Mouse (Mus musculus) T-helper 1 cell (primary cell): ENCODE data around the gene Mafb.

Experiments used
- in situ Hi-C: fragments of 300-600 bp; cut with MboI, MseI; formaldehyde crosslinking; loops from one replicate; pipeline ENCODE4 v1.15.1; 2025; ENCODE audit warnings: high pct_unique_total_duplicates

Mafb gene

GRCm38 (mm10) chr2:160366980-160367338 is at the start of gene Mafb:
TSS of gene Mafb (minus strand) at chr2:160367065.
- in situ Hi-C loops, result loop anchor here (25.0 kb wide), 1 partner anchor 1305 kb away; no protein-coding TSS in a partner anchor

DNA sequence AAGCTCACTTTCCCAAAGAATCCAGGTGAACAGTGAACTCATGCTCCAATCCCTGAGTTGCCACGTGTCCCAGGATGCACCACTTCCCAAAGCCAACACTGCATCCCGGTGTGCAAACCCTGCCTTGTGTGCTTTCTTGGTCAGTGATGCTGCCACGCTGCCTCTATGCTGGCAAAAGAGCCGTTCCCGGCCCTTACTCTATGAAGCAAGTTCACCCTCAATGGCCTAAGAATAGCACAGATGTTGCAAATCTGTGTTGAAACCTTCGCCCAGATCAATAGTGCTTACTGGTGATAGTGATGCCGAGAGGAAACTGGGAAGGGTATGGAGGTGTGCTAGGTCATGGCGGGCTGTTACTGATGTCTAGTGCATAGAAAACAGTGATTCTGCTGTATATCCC is 48.3 kb upstream of the Mafb start:
- in situ Hi-C loops, result no loop called here

- in situ Hi-C loops, result no loop called here
Observed at GRCm38 (mm10) chr2:160414736-160415135, 47.9 kb upstream of the Mafb start.

- in situ Hi-C loops, result no loop called here
Observed at GRCm38 (mm10) chr2:160413982-160414381, 47.1 kb upstream of the Mafb start.

- in situ Hi-C loops, result no loop called here
Observed at GRCm38 (mm10) chr2:160413055-160413454, 46.2 kb upstream of the Mafb start.

GRCm38 (mm10) chr2:160411431-160411830 is 44.6 kb upstream of the Mafb start:
- in situ Hi-C loops, result no loop called here

DNA sequence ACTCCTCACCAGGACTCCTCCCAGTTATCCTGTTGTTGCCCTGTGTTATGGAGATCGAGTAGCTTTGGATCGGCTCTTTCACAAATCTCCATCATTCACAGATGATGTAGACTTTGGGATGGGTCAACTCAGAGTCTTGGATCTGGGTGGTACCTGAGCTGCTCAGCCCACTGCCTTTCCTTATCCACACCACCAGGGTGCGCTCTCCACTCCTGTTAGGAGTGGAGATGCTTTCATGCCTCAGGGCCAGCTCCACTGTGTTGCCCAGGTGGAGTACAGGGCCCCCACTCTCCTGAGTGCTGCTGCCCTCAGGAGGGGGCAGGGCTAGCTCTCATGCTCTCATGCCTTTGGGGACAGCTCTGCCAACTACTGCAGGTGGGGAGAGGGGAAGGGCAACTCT is 40.9 kb upstream of the Mafb start:
- in situ Hi-C loops, result loop anchor here (10.0 kb wide), 1 partner anchor 167 kb away; no protein-coding TSS in a partner anchor

DNA sequence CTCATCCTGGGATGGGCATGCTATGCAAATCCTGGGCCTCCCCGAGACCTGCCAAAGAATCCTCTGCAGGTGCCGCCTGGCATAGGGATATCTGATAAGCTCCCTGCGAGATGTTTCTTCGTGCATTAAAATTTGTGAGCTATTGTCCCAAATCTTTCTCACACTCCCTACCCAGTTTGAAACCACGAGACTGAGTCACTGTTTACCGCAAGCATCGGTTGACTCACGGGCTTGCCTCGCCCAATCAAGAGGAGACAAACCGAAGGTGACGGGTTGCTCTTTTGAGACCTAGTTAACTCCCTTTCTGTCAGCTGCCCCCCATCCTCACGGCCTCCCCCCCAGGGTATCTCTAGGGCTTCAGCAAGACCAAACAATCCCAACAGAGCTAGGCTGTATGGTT is 30.9 kb upstream of the Mafb start:
- in situ Hi-C loops, result no loop called here

- in situ Hi-C loops, result no loop called here
Observed at GRCm38 (mm10) chr2:160394735-160395134, 27.9 kb upstream of the Mafb start.

DNA sequence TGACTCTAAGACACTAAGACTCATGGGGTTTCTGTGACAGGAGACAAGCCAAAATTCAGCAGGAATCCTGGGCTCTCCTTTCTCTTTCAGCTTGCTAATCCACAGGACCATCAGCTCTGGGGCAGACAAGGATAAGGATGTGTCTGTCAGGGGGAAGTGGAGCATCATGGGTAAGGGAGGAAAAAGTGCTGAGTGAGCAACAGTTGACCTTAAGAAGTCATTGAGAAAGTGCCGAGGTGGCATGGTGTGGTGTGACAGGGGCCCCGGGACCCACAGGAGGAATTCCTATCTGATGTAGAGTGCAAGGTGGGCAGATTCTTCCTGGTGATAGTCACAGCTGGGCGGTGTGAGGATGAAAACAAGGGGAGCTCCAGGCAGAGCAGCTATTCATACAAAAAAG is 25.8 kb upstream of the Mafb start:
- in situ Hi-C loops, result no loop called here

GRCm38 (mm10) chr2:160388596-160388995 is 21.7 kb upstream of the Mafb start:
- in situ Hi-C loops, result no loop called here

GRCm38 (mm10) chr2:160383418-160383817 is 16.6 kb upstream of the Mafb start:
- in situ Hi-C loops, result no loop called here

- in situ Hi-C loops, result loop anchor here (5.0 kb wide), 1 partner anchor 199 kb away; no protein-coding TSS in a partner anchor
Observed at GRCm38 (mm10) chr2:160378271-160378670, 11.4 kb upstream of the Mafb start.

DNA sequence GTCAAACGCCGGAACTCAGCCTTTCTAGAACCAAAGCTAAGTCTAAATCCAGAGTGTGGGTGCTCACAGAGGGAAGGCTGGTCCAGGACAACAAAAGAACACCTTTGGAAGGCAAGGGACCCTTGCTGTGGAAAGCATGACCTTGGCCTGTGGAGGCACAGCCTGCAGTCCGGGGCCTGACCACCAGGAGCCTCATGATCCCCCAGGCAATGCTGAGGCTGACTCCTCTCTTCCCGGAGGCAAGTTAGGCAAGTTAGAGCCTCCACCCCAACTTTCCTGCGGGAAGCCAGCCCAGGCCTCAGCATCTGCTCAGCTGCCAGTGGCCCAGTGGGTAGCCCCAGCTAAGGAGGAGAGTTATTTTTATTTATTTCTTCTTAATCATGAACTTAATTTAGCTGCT is 9.4 kb upstream of the Mafb start:
- in situ Hi-C loops, result loop anchor here (5.0 kb wide), 1 partner anchor 201 kb away; no protein-coding TSS in a partner anchor

GRCm38 (mm10) chr2:160369653-160370420 is 3.0 kb upstream of the Mafb start:
- in situ Hi-C loops, result loop anchor here (25.0 kb wide), 1 partner anchor 1308 kb away; no protein-coding TSS in a partner anchor

DNA sequence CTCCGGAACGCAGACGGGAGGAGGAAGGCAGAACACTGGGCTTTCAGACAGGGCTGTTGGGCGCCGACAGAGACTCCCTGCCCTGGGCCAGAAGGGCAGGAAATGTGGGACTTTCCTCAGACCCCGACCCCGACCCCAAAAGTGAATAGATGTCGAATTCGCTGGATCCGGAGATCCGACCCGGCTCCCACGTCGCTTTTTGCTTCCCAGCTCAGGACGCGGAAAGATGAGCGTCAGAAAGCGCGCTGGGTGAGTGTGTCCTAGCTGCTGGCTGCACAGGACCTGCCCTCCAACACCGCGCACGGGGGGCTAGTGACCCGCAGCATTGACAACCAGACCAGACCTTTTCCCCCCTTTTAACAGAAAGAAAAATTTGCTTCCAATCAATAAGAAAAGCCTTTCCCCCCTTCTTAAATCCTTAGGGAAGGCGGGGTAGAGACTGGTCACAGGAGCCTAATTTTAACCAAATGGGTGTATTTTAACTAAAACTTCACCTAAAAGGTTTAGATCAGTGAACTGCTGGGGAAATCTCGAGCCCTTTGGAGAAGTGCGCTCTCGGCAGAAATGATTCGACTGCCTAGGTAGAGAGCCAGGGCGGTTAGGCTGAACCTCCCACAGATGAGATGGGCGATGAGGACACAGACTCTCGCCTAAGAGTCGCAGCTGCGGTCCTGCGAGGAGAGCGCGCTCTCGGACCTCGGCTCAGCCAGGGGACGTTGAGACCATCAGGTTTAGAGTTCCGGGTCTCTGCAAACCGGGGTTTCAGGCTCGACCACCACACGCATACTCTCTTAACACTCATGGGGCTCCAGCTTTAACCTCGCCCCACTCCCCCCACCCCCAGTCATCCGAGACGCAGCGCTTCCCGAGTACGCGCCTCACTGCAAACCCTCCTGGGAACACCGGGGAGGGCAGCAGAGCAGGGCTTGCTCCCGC is 1.8 kb upstream of the Mafb start:
- in situ Hi-C loops, result loop anchor here (25.0 kb wide), 1 partner anchor 1306 kb away; no protein-coding TSS in a partner anchor

DNA sequence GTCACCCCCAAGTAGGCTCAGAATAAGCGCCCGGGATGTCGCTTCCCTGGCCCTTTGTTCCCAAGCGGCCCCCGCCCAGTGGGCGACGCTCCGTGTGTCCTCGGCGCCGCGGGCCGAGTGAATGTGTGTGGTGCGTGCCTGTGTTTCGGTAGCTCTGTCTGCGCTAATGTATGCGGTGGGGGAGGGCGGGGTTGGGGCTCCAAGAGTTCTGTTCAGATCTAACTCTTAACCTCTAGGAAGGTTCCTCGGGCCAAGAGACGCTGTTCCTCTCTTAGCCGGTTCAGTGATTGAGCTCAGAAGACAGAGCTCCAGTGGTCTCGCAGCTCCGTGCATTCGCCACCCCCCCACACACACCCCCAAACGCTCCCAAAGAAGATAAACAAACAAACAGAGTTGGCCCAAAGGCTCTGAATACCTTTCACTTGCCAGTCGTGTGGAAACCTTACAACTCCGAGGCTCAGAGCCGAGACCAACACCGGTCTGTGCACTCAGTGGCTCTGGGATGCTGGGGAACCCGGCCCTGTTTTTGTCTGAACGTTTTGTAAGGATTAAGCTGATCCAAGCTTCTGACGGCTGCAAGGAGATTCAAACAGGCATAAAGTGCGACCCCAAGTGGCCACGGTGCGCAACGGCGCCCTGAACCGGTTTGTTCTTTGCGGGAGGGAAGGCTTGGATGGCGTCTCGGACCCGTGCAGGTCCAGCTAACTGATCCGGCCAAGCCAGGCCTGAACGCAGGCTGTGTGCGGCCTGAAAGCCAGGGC is 763 bp upstream of the Mafb start:
- in situ Hi-C loops, result loop anchor here (25.0 kb wide), 1 partner anchor 1305 kb away; no protein-coding TSS in a partner anchor

DNA sequence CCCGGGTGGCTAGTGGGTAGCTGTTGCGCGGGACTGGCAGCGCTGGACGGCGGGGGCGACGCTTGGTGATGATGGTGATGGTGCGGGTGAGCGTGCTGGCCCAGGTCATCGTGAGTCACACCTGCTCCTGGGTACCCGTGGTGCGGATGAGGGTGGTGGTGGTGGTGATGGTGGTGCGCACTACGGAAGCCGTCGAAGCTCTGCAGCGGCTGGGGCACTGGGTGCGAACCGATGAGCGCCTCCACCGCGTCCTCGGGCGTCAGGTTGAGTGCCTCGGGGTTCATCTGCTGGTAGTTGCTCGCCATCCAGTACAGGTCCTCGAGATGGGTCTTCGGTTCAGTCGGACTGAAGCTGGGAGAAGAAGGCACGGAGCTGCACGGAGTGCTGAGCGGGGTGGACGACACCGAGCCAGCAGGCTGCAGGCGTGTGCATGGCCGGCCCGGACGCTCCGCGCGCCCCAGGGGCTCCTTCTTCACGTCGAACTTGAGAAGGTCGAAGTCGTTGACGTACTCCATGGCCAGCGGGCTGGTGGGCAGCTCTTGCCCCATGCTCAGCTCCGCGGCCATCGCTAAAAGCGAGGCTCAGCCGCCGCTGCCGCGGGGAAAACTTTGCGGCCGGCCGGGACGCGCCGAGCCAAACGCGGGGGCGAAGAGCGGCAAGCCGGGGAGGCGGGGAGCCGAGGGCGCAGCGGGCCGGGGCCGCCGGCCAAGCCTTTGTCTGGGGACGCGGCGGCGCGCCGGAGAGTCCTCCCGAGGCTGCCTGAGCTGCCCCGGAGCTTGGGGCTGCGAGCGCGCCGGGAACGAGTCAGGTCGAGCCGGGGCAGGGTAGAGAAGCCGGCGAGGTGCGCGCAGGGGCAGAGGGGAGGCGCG is 520 bp downstream of the Mafb start:
- in situ Hi-C loops, result loop anchor here (25.0 kb wide), 1 partner anchor 1304 kb away; no protein-coding TSS in a partner anchor

GRCm38 (mm10) chr2:160365107-160365911 is 1.6 kb downstream of the Mafb start:
- in situ Hi-C loops, result loop anchor here (25.0 kb wide), 1 partner anchor 1303 kb away; no protein-coding TSS in a partner anchor
